Mouse (Mus musculus) small intestine, adult 2 months (tissue): ENCODE results near the gene Lck. TPM values are rescaled to one million over a fixed set of nuclear protein-coding genes. Genes with fewer than 3 reads are reported as not detected.

Source experiments
- H3K27ac ChIP-seq: fragments of 200-500 bp; 2 replicates; pipeline ENCODE4 v1.5.1; 2012; ENCODE audit warnings: low read depth, low read length, control low read depth, inconsistent platforms; ENCODE audit not compliant: insufficient read depth
- H3K27me3 ChIP-seq: fragments of 200-500 bp; 2 replicates; pipeline ENCODE4 v1.6.1; 2012; ENCODE audit warnings: mild to moderate bottlenecking, moderate library complexity, low read length, inconsistent platforms; ENCODE audit not compliant: control insufficient read depth, insufficient read depth
- H3K36me3 ChIP-seq: fragments of 200-500 bp; 2 replicates; pipeline ENCODE4 v1.6.1; 2012; ENCODE audit warnings: mild to moderate bottlenecking, low read length, control low read depth, inconsistent platforms; ENCODE audit not compliant: control insufficient read depth, insufficient read depth
- H3K4me1 ChIP-seq: fragments of 200-500 bp; 2 replicates; pipeline ENCODE4 v1.6.1; 2012; ENCODE audit warnings: low read length, inconsistent platforms, mixed read lengths; ENCODE audit not compliant: control insufficient read depth, insufficient read depth, insufficient read length
- H3K4me3 ChIP-seq: fragments of 200-500 bp; 2 replicates; pipeline ENCODE4 v1.5.1; 2012; ENCODE audit warnings: low read depth, mild to moderate bottlenecking, control low read depth, inconsistent platforms, low read length, moderate library complexity
- CTCF ChIP-seq: fragments of 200-500 bp; IDR thresholded peaks from 2 replicates; pipeline ENCODE4 v1.5.1; 2012; ENCODE audit warnings: low read depth, mild to moderate bottlenecking, control low read depth, inconsistent platforms, low read length, moderate library complexity, mixed read lengths; ENCODE audit not compliant: insufficient replicate concordance, insufficient read length; ENCODE audit errors: extremely low read depth
- POLR2A ChIP-seq: fragments of 200-500 bp; IDR thresholded peaks from 2 replicates; pipeline ENCODE4 v1.6.1; 2012; ENCODE audit warnings: low read depth, mild to moderate bottlenecking, control low read depth, inconsistent platforms, low read length, moderate library complexity
- WGBS: fragments of 180-500 bp; shearing (Covaris S2); methylation state at CpG from one replicate; pipeline ENCODE4 v1.1.7; 2018; 5-methylcytosine and 5-hydroxymethylcytosine counted together
- polyA plus RNA-seq: library from polyadenylated mRNA; depleted of rRNA; stranded (reverse); fragments of >200 nt; gene quantifications from 2 replicates; pipeline ENCODE4 v1.2.3, GENCODE M21; 2012

Lck gene
- polyA plus RNA-seq, 1 experiment: 15.0 TPM

DNA sequence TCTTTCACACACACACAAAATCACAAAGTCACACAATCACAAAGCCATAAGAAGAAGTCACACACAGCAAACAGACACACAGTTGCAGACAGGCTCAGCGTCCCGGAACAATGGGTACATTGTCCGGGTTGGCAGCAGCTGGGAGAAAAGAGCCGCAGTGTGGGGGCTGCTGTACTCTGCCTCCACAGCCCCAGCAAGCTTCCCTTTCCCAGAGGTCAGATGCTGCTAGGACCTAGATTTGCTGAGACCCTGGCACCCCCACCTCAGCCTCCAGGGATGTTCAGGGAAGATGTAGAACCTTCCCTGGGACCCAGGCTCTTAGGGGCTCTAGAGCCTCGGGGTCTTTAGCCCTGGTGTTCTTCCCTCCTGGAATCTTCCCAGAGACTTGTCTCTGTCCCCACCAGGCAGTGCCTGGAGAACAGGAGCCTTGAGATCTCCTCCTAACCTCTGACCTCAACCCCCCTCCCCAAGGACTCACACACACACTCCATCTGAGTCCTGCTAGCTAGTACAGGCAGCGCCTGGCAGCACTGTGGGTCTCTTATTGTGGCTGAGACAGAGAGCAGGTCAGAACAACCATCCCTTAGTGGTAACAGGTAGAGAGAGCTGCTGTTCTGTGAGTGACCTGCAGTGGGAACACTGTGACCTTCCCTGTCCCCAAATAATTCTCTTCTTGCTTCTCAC is 61.9 kb downstream of the Lck start:
- Histone ChIP-seq H3K4me1 (peaks cover 22% of the 10 kb centered on the region), H3K27ac (no peak overlapping the region), H3K4me3 (no peak overlapping the region), H3K36me3 (peaks cover 4% of the 10 kb centered on the region), H3K27me3 (peaks cover 6% of the 10 kb centered on the region)
- no peak for TF ChIP-seq POLR2A
- WGBS: 51% methylated on average over 6 of the region's 6 CpGs

DNA sequence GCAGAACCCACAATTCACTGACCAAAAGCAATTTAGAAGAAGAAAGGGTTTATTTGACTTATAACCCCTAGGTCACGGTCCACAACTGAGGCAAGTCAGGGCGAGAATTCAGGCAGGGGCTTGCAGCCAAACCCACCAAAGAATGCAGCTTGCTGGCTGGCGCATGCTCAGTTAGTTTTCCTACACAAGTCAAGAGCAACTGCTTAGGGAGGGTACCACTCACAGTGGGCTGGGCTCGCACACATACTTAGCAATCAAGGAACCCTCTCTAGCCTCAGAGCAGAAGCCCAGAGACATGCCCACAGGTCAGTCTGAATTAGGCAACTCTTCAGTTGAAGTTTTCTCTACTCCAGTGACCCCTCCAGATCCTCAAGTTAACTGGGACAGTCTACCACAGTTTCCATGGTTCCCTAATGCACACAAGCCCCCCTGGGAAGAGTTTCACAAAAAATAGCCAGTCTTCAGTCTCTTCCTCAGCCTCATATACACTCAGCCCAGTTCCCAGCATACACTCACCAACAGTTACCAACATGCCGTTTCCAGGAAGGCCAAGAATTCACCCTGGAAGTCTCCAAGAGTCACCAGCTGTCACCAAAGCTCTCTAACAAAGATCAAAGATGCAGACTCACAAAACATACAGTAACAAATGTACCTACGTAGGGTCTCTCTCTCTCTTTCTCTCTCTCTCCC is 62.6 kb downstream of the Lck start:
- no peak overlapping the region for H3K27ac ChIP-seq
- no peak overlapping the region for H3K4me3 ChIP-seq
- no peak for TF ChIP-seq CTCF
- TF ChIP-seq POLR2A: no peak
- H3K36me3 ChIP-seq: peaks cover 1% of the 10 kb centered on the region
- H3K4me1 ChIP-seq: peaks cover 22% of the 10 kb centered on the region
- 69% methylated on average over 6 of the region's 6 CpGs for WGBS
- peaks cover 6% of the 10 kb centered on the region for H3K27me3 ChIP-seq

DNA sequence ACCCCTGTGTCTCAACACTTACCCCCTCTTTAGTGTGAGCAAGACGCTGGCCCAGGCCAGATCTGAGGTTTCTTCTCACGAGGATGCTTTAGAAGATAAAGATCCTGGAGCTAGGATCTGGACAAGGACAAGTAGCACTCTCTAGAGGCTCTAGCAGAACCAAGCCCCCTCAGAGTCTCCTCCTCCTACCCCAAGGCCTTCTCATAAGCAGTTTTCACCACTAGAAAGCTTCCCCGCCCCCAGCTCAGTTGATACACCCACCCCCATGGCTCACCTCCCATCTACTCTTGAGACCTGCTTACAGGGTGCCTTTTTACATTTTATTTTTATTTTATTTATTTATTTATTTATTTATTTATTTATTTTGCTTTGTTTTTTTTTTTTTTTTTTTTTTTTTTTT is 63.8 kb downstream of the Lck start:
- no peak overlapping the region for H3K4me3 ChIP-seq
- no peak overlapping the region for H3K27ac ChIP-seq
- H3K36me3 ChIP-seq: no peaks in the 10 kb centered on the region
- peaks cover 22% of the 10 kb centered on the region for H3K4me1 ChIP-seq
- peaks cover 6% of the 10 kb centered on the region for H3K27me3 ChIP-seq
- 86% methylated on average over 3 of the region's 3 CpGs for WGBS
- TF ChIP-seq CTCF (no peak), POLR2A (no peak)

DNA sequence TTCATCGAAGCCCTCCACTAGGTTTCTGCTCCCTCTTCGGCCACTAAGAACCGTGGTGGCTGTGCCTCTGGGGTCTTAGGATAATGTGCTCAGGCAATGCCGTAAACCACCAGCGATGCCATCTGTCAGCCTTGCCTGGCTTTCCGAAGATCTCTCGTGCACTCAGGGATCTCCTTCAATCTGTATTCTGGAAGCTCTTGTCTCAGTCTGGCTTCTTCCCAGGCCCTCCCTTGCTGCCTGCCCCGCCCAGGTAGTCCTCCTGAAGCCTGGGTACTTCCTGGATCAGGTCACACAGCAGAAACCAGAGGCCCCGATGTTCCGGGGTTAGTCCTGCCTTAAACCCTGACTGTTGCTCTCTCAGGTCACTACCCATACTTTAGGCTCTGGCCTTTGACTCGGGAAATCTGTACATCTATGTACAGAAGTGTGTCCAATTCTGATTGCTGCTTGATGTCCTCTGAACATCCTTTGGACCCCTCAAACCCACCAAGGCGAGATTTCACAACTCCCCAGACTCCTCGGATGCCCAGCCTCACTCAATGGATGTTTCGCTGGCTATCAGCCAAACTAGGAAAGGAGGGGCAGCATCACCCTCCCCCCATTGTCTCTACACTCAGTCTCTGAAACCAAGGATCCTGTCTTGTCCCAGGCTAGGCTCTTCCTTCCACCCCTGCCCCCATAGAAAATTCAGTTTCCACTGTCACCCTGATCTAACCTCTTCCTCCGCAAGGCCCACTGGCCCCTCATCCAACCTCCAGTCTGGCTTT is 64.4 kb downstream of the Lck start:
- Histone ChIP-seq H3K36me3 (no peaks in the 10 kb centered on the region), H3K4me1 (peaks cover 23% of the 10 kb centered on the region), H3K27ac (peak overlapping the region; percentile 56; the same call in 1 of the 2 replicates), H3K4me3 (no peak overlapping the region), H3K27me3 (peaks cover 6% of the 10 kb centered on the region)
- no peak for TF ChIP-seq CTCF
- no peak; the same call in 1 of the 2 replicates for TF ChIP-seq POLR2A
- WGBS: 45% methylated on average over 15 of the region's 15 CpGs

DNA sequence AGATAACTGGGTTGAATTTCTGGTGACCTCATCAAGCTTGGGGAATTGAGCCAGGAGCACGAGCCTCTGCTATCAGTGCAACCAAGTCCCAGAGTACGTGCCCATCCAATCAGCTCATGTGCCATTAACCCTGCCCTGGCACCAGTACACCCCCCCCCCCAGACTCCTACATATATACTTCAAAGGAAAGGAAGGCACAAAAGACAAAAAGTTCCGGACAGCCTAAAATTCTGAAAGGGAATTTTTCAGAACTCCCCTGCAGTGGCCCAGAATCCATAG is 65.3 kb downstream of the Lck start:
- H3K27me3 ChIP-seq: no peaks in the 10 kb centered on the region
- no peaks in the 10 kb centered on the region for H3K36me3 ChIP-seq
- TF ChIP-seq POLR2A: no peak
- TF ChIP-seq CTCF: no peak
- no peak overlapping the region for H3K4me3 ChIP-seq
- 18% methylated on average over 3 of the region's 3 CpGs for WGBS
- H3K27ac ChIP-seq: no peak overlapping the region
- H3K4me1 ChIP-seq: peaks cover 25% of the 10 kb centered on the region

DNA sequence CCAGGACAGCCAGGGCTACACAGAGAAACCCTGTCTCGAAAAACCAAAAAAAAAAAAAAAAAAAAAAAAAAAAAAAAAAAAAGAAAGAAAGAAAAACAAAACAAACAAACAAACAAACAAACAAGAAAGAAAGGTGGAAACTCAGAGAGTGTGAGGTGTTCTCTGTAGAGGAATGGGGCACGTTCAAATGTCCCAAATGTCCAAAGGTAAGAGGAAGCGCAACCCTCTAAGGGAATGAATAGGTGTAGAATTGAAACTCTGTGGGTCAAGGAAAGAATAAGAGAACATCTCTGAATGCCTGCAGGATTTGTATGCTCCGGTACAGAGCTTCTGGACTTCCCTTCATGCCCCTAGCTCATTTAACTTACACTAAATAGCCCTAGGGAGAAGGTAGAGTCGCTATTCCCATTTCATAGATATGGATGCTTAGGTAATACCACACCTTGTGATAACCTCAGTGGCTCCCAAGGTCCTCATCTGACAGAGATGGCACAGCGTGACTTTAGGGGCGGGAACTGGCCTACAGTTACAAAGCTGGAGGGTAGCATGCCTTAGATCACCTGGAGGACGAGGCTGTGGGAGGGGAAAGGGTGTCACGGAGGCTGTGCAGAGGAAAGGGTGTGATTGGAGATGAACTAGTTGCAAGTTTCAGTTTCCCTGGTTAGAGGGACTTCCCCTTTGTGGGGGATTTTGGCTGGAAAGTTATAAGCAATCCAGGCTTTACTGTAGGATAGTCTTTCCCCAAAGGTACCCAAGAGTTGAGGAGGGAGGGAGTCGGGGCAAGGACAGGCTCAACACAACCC is 65.8 kb downstream of the Lck start:
- Histone ChIP-seq H3K4me3 (no peak overlapping the region), H3K4me1 (peaks cover 31% of the 10 kb centered on the region), H3K36me3 (no peaks in the 10 kb centered on the region), H3K27ac (no peak overlapping the region), H3K27me3 (no peaks in the 10 kb centered on the region)
- TF ChIP-seq CTCF: no peak
- no peak for TF ChIP-seq POLR2A
- 29% methylated on average over 9 of the region's 10 CpGs for WGBS
